Mouse (Mus musculus) megakaryocyte, embryonic 14.5 days (primary cell): ENCODE data around the gene Stim1.

ENCODE experiments used
- FLI1 ChIP-seq: IDR thresholded peaks from 2 replicates; pipeline ENCODE4 v1.6.1; 2012; ENCODE audit warnings: low read length, inconsistent platforms, mixed read lengths
- GATA1 ChIP-seq: IDR thresholded peaks from 3 replicates; pipeline ENCODE4 v1.6.1; 2012; ENCODE audit warnings: mixed read lengths, low read length, inconsistent platforms, borderline replicate concordance

- TF ChIP-seq FLI1 = no peak
- TF ChIP-seq GATA1 = no peak
These were observed 166.7 kb downstream of the Stim1 start for GRCm38 (mm10) chr7:102434344-102434743.
